Mouse (Mus musculus) thymus, adult 2 months (tissue): ENCODE data around the gene Phc2. TPM values are rescaled to one million over a fixed set of nuclear protein-coding genes. Genes with fewer than 3 reads are reported as not detected.

Source experiments
- DNase-seq: peaks from one replicate; pipeline ENCODE4 v3.0.0; 2021
- H3K27ac ChIP-seq: fragments of 200-500 bp; 2 replicates; pipeline ENCODE4 v1.5.1; 2012; ENCODE audit warnings: low read length, control low read depth; ENCODE audit not compliant: control insufficient read depth, insufficient read depth
- H3K27me3 ChIP-seq: fragments of 200-500 bp; 2 replicates; pipeline ENCODE4 v1.6.1; 2012; ENCODE audit warnings: mild to moderate bottlenecking, low read length, moderate library complexity, mixed read lengths; ENCODE audit not compliant: control insufficient read depth, insufficient read depth
- H3K36me3 ChIP-seq: fragments of 200-500 bp; 2 replicates; pipeline ENCODE4 v1.6.1; 2012; ENCODE audit warnings: mild to moderate bottlenecking, low read length, moderate library complexity; ENCODE audit not compliant: control insufficient read depth, insufficient read depth
- H3K4me1 ChIP-seq: fragments of 200-500 bp; replicated peaks from 2 replicates; pipeline ENCODE4 v1.6.1; 2012; ENCODE audit warnings: low read length; ENCODE audit not compliant: control insufficient read depth, insufficient read depth
- H3K4me3 ChIP-seq: fragments of 200-500 bp; 2 replicates; pipeline ENCODE4 v1.5.1; 2012; ENCODE audit warnings: mild to moderate bottlenecking, low read length, control low read depth, moderate library complexity; ENCODE audit not compliant: control insufficient read depth, insufficient read depth
- CTCF ChIP-seq: fragments of 200-500 bp; IDR thresholded peaks from 2 replicates; pipeline ENCODE4 v1.5.1; 2012; ENCODE audit warnings: mild to moderate bottlenecking, control low read depth, low read length, moderate library complexity, borderline replicate concordance; ENCODE audit not compliant: control insufficient read depth, poor library complexity, insufficient read depth; ENCODE audit errors: extremely low read depth
- POLR2A ChIP-seq: fragments of 200-500 bp; IDR thresholded peaks from 2 replicates; pipeline ENCODE4 v1.6.1; 2012; ENCODE audit warnings: mild to moderate bottlenecking, low read length, control low read depth, moderate library complexity; ENCODE audit not compliant: control insufficient read depth, poor library complexity, insufficient read depth; ENCODE audit errors: extremely low read depth
- WGBS: fragments of 180-500 bp; shearing (Covaris S2); methylation state at CpG from one replicate; pipeline ENCODE4 v1.1.7; 2018; 5-methylcytosine and 5-hydroxymethylcytosine counted together
- polyA plus RNA-seq: library from polyadenylated mRNA; depleted of rRNA; stranded (reverse); fragments of >200 nt; gene quantifications from 2 replicates; pipeline ENCODE4 v1.2.3, GENCODE M21; 2012

Phc2 gene
- polyA plus RNA-seq, 1 experiment, result 139 TPM

DNA sequence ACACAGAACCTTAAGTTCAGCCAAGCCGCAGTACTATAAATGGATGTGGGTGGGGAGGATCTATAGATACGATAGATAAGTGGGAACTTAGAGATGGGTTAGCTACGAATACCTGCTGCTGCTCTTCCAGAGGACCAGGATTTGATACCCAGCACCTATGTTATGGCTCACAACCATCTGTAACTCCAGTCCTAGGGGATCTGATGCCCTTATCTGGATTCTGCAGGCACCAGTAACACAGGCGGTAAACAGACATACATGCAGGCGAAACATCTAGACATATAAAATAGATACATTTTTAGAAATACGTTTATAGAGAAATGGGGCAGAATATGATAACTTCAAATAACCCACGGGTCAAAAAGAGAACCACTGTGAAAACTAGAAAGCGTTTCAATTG lies 33.4 kb upstream of the Phc2 start:
- TF ChIP-seq CTCF (no peak), POLR2A (no peak)
- no peaks in the 10 kb centered on the region for H3K27me3 ChIP-seq
- H3K4me1 ChIP-seq, result peaks cover 40% of the 10 kb centered on the region
- no peak for DNase-seq
- no peaks in the 10 kb centered on the region for H3K36me3 ChIP-seq
- no peak overlapping the region for H3K27ac ChIP-seq
- H3K4me3 ChIP-seq, result no peak overlapping the region
- WGBS, result 89% methylated on average over 8 of the region's 8 CpGs

- Histone ChIP-seq H3K36me3 (no peaks in the 10 kb centered on the region), H3K4me3 (no peak overlapping the region), H3K4me1 (peaks cover 9% of the 10 kb centered on the region), H3K27ac (no peak overlapping the region), H3K27me3 (no peaks in the 10 kb centered on the region)
- no peak for DNase-seq
- TF ChIP-seq CTCF (no peak), POLR2A (no peak)
- 55% methylated on average over 7 of the region's 7 CpGs for WGBS
Observed at GRCm38 (mm10) chr4:128635451-128635850, 19.1 kb upstream of the Phc2 start.

DNA sequence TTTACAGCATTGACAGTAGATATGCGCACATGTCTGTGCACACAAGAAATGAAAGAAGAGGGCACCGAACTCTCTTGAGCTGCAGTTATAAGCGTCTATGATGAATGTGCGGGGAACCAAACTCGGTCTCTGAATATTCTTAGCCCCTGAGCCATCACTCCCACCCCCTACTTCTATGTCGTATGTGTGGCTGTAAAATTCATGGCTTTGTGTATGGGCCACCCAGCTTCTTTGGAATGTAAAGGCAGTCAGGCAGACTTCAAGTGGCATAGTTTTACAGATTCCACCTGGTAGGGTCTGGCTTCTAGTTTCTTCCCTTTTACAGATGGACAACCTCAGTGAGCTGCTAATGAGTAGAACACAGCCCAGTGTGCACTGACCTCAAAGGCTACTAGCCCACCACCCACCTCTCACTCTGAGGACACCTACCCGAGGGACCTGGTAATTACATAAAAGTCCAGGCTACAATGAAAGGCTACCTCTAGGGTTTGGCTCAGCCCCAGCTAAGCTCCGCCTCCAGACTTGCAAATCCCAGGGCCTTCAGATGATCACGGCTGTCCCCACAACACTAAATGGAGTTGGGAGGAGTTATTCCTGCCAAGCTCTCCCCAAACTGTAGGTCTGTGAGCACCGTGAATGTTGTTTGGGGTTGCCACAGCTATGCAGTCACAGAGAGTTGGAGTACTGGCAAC lies 18.5 kb upstream of the Phc2 start:
- H3K27me3 ChIP-seq, result no peaks in the 10 kb centered on the region
- 80% methylated on average over 10 of the region's 10 CpGs for WGBS
- TF ChIP-seq CTCF (no peak), POLR2A (no peak)
- no peaks in the 10 kb centered on the region for H3K36me3 ChIP-seq
- no peak overlapping the region for H3K4me3 ChIP-seq
- no peak overlapping the region for H3K27ac ChIP-seq
- no peak for DNase-seq
- H3K4me1 ChIP-seq, result peaks cover 9% of the 10 kb centered on the region

DNA sequence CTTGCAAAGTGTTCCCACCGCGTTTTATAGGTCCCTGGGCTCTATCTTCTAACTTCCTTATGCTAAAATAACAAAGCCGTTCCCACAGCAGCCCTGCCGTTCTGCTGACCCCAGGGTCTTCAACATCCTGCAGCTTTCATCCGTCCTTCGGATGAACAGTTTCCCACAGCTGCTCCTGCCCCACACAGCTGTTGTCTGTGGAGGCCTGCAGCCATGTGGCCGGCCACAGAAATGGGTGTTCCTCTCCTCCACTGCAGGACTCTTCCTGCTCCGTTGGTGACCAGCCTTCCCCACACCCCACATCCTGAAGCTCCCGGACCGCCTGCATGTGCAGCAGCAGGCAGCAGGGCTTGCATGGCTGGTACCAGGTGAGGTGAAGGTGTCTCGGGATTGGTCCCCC lies 17.3 kb upstream of the Phc2 start:
- Histone ChIP-seq H3K4me1 (peaks cover 9% of the 10 kb centered on the region), H3K27me3 (no peaks in the 10 kb centered on the region), H3K36me3 (no peaks in the 10 kb centered on the region), H3K4me3 (no peak overlapping the region), H3K27ac (no peak overlapping the region)
- no peak for TF ChIP-seq POLR2A
- no peak for TF ChIP-seq CTCF
- DNase-seq, result no peak
- 6% methylated on average over 11 of the region's 11 CpGs for WGBS

GRCm38 (mm10) chr4:128638265-128638923 lies 16.1 kb upstream of the Phc2 start:
- no peak for DNase-seq
- TF ChIP-seq CTCF, result no peak
- TF ChIP-seq POLR2A, result no peak
- 88% methylated on average over 18 of the region's 18 CpGs for WGBS
- no peak overlapping the region for H3K4me3 ChIP-seq
- H3K27ac ChIP-seq, result no peak overlapping the region
- H3K27me3 ChIP-seq, result no peaks in the 10 kb centered on the region
- no peaks in the 10 kb centered on the region for H3K36me3 ChIP-seq
- H3K4me1 ChIP-seq, result peaks cover 9% of the 10 kb centered on the region

GRCm38 (mm10) chr4:128641766-128642717 lies 12.5 kb upstream of the Phc2 start:
- Histone ChIP-seq H3K27ac (no peak overlapping the region), H3K4me1 (peaks cover 8% of the 10 kb centered on the region), H3K4me3 (no peak overlapping the region), H3K36me3 (no peaks in the 10 kb centered on the region), H3K27me3 (no peaks in the 10 kb centered on the region)
- 75% methylated on average over 23 of the region's 23 CpGs for WGBS
- TF ChIP-seq POLR2A, result no peak
- DNase-seq, result no peak
